Mouse (Mus musculus) limb, embryonic 14.5 days (tissue): ENCODE results near the gene Oxnad1. TPM values are rescaled to one million over a fixed set of nuclear protein-coding genes. Genes with fewer than 3 reads are reported as not detected.

Experiments
- ATAC-seq: fragments of 200-750 bp; cut with Nextera tagmentation; 2 replicates; pipeline ENCODE4 v1.8.0; 2017; ENCODE audit warnings: low read depth, moderate number of reproducible peaks, moderate TSS enrichment; ENCODE audit not compliant: low FRiP score
- DNase-seq: peaks from one replicate; pipeline ENCODE4 v3.0.0-alpha.2; 2015; ENCODE audit warnings: low spot score
- H3K27ac ChIP-seq: fragments of 300-500 bp; sonication (generic); replicated peaks from 2 replicates; pipeline ENCODE4 v1.5.1; 2014; ENCODE audit warnings: low read depth, mild to moderate bottlenecking, low read length, moderate library complexity, mixed read lengths
- H3K27me3 ChIP-seq: fragments of 300-500 bp; sonication (generic); 2 replicates; pipeline ENCODE4 v1.6.1; 2014; ENCODE audit warnings: low read length, mixed read lengths; ENCODE audit not compliant: control insufficient read depth, insufficient read depth
- H3K36me3 ChIP-seq: fragments of 300-500 bp; sonication (generic); 2 replicates; pipeline ENCODE4 v1.6.1; 2014; ENCODE audit warnings: mild to moderate bottlenecking, low read length, moderate library complexity, mixed read lengths; ENCODE audit not compliant: control insufficient read depth, insufficient read depth
- H3K4me1 ChIP-seq: fragments of 300-500 bp; sonication (generic); 2 replicates; pipeline ENCODE4 v1.6.1; 2014; ENCODE audit warnings: antibody characterized with exemption, low read length, mixed read lengths; ENCODE audit not compliant: control insufficient read depth, insufficient read depth
- H3K4me2 ChIP-seq: fragments of 300-500 bp; sonication (generic); replicated peaks from 2 replicates; pipeline ENCODE4 v1.6.1; 2014; ENCODE audit warnings: low read depth, mild to moderate bottlenecking, low read length, moderate library complexity; ENCODE audit not compliant: severe bottlenecking
- H3K4me3 ChIP-seq: fragments of 300-500 bp; sonication (generic); replicated peaks from 2 replicates; pipeline ENCODE4 v1.5.1; 2014; ENCODE audit warnings: low read length
- H3K9ac ChIP-seq: fragments of 300-500 bp; sonication (generic); 2 replicates; pipeline ENCODE4 v1.6.1; 2014; ENCODE audit warnings: mild to moderate bottlenecking, low read depth, low read length, moderate library complexity; ENCODE audit not compliant: severe bottlenecking
- H3K9me3 ChIP-seq: fragments of 300-500 bp; sonication (generic); 2 replicates; pipeline ENCODE4 v1.6.1; 2016; ENCODE audit warnings: low read length; ENCODE audit not compliant: control insufficient read depth
- POLR2A ChIP-seq: fragments of 200-500 bp; IDR thresholded peaks from 2 replicates; pipeline ENCODE4 v1.8.0; 2012; ENCODE audit warnings: inconsistent platforms, mild to moderate bottlenecking, moderate library complexity, borderline replicate concordance; ENCODE audit not compliant: insufficient read depth, insufficient read length; ENCODE audit errors: extremely low read depth
- WGBS: fragments of 180-500 bp; shearing (Covaris S2); extraction: QIAGEN DNeasy Blood & Tissue Kit; methylation state at CpG from one replicate; pipeline ENCODE4 v1.1.7; 2014; 5-methylcytosine and 5-hydroxymethylcytosine counted together
- polyA plus RNA-seq, 2 experiments: library from polyadenylated mRNA; depleted of rRNA in 1 of 2; stranded (reverse) in 1 of 2; unstranded in 1 of 2; fragments of >200 nt; fragmentation: Nextera tagmentation in 1 of 2; extraction: Ambion mirVana in 1 of 2; gene quantifications; 2 replicates each; pipeline versions ENCODE4 v1.2.1 to v1.2.3; 2012 to 2014

Gene Oxnad1
- polyA plus RNA-seq, 2 experiments, result 16.0 to 23.8 TPM

DNA sequence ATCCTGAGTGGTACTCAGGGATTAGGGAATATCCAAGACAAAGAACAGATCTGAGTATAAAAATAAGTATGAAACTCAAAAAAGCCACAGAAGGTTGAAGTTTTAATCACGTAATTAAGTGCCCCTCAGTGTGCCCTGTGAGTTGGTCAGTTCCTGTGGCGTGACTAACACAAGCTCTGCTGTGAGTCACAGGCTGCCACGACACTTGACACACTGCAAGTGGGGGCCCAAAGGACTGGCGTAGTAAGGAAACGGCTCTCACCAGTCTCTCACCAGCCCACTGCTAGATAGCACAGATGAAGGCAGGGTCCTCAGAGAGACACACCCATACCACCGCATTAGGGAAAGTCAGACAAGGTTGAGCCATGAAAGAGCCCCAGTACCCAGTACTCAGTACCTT, 35.0 kb upstream of the Oxnad1 start:
- no peak overlapping the region for H3K4me3 ChIP-seq
- TF ChIP-seq POLR2A, result no peak
- H3K4me1 ChIP-seq, result no peaks in the 10 kb centered on the region
- H3K9me3 ChIP-seq, result no peaks in the 10 kb centered on the region
- 84% methylated on average over 6 of the region's 6 CpGs for WGBS
- no peaks in the 10 kb centered on the region for H3K27me3 ChIP-seq
- H3K36me3 ChIP-seq, result no peaks in the 10 kb centered on the region
- DNase-seq, result no peak
- no peak for ATAC-seq
- H3K9ac ChIP-seq, result no peak overlapping the region
- no peak overlapping the region for H3K4me2 ChIP-seq
- H3K27ac ChIP-seq, result no peak overlapping the region

GRCm38 (mm10) chr14:32053895-32054294, 31.3 kb upstream of the Oxnad1 start:
- Histone ChIP-seq H3K36me3 (no peaks in the 10 kb centered on the region), H3K9me3 (no peaks in the 10 kb centered on the region), H3K9ac (no peak overlapping the region), H3K4me1 (no peaks in the 10 kb centered on the region), H3K27ac (no peak overlapping the region), H3K27me3 (no peaks in the 10 kb centered on the region), H3K4me2 (no peak overlapping the region), H3K4me3 (no peak overlapping the region)
- WGBS, result 70% methylated on average over 5 of the region's 5 CpGs
- no peak for DNase-seq
- ATAC-seq, result no peak
- no peak for TF ChIP-seq POLR2A

DNA sequence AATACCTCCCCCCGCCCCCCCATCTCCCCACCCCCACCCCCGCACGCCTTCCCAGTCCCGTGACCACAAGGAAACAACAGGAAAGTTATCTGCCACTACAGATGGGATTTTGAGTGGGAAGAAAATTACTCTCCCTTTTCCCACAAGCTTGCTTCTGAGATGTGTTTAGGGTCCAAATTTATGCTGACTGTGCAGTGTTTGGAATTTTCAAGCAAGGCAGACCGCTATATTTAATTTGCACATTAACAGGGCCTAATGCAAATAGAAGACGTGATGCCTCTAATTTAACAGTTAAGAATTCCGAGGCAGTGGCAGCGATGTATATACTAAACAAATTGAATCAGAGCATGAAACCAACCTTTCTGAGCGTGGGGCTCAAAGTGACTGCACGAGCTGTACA, 30.4 kb upstream of the Oxnad1 start:
- no peak overlapping the region for H3K9ac ChIP-seq
- H3K4me2 ChIP-seq, result no peak overlapping the region
- TF ChIP-seq POLR2A, result no peak
- no peak for DNase-seq
- no peaks in the 10 kb centered on the region for H3K36me3 ChIP-seq
- no peak overlapping the region for H3K4me3 ChIP-seq
- 50% methylated on average over 10 of the region's 10 CpGs for WGBS
- H3K4me1 ChIP-seq, result no peaks in the 10 kb centered on the region
- no peaks in the 10 kb centered on the region for H3K9me3 ChIP-seq
- H3K27me3 ChIP-seq, result no peaks in the 10 kb centered on the region
- H3K27ac ChIP-seq, result no peak overlapping the region
- ATAC-seq, result no peak

GRCm38 (mm10) chr14:32055781-32056180, 29.4 kb upstream of the Oxnad1 start:
- 77% methylated on average over 8 of the region's 8 CpGs for WGBS
- Histone ChIP-seq H3K27me3 (no peaks in the 10 kb centered on the region), H3K27ac (no peak overlapping the region), H3K36me3 (no peaks in the 10 kb centered on the region), H3K9me3 (no peaks in the 10 kb centered on the region), H3K4me2 (no peak overlapping the region), H3K9ac (no peak overlapping the region), H3K4me1 (no peaks in the 10 kb centered on the region), H3K4me3 (no peak overlapping the region)
- DNase-seq, result no peak
- TF ChIP-seq POLR2A, result no peak
- no peak for ATAC-seq

DNA sequence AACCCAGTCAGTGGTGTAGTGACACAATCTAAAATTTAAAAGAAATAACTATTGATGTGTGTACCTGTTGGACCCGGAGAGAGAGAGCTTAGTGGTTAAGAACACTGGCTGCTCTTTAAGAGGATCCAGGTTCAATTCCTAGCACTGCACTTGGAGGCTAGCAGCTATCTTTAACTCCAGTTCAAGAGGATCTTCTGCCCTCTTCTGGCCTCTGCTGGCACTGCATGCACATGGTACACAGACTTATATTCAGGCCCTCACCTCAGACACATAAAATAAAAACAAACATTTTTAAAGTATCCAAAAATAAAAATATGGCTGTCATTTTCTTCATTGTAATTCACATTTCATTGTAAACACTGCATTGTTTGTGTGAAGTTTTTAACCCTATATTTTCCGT, 28.5 kb upstream of the Oxnad1 start:
- Histone ChIP-seq H3K27ac (no peak overlapping the region), H3K9ac (no peak overlapping the region), H3K27me3 (no peaks in the 10 kb centered on the region), H3K4me1 (no peaks in the 10 kb centered on the region), H3K4me3 (no peak overlapping the region), H3K4me2 (no peak overlapping the region), H3K36me3 (no peaks in the 10 kb centered on the region), H3K9me3 (no peaks in the 10 kb centered on the region)
- DNase-seq (no peak), ATAC-seq (no peak)
- TF ChIP-seq POLR2A, result no peak
- WGBS, result 92% methylated on average over 2 of the region's 2 CpGs

DNA sequence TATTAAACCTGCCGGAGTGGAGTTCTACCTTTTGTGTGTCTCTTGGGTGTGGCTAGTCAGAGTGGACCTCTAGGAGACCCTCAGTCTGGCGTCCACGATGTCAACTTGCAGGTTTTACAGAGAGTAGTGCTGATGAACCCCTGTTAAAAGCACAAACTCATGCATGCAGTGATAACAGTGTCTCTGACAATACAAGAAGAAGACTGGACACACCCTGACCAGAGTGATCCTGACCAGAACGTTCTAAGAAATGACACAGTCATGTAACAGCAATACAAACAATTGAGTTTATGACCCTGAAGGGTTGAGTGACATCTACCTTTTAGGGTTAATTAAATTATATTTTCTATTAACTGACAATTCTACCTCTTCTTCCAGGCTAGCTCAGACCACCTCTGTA, 27.5 kb upstream of the Oxnad1 start:
- no peak for TF ChIP-seq POLR2A
- Histone ChIP-seq H3K4me3 (no peak overlapping the region), H3K36me3 (no peaks in the 10 kb centered on the region), H3K27me3 (no peaks in the 10 kb centered on the region), H3K4me1 (no peaks in the 10 kb centered on the region), H3K27ac (no peak overlapping the region), H3K4me2 (no peak overlapping the region), H3K9ac (no peak overlapping the region), H3K9me3 (no peaks in the 10 kb centered on the region)
- DNase-seq (no peak), ATAC-seq (no peak)
- 88% methylated on average over 4 of the region's 4 CpGs for WGBS
